Mouse (Mus musculus): Measurements from ENCODE around the gene Setd1a. TPM values are rescaled to one million over a fixed set of nuclear protein-coding genes. Genes with fewer than 3 reads are reported as not detected.

Gene Setd1a
- polyA plus RNA-seq, 2 experiments: 27.3 to 29.7 TPM

DNA sequence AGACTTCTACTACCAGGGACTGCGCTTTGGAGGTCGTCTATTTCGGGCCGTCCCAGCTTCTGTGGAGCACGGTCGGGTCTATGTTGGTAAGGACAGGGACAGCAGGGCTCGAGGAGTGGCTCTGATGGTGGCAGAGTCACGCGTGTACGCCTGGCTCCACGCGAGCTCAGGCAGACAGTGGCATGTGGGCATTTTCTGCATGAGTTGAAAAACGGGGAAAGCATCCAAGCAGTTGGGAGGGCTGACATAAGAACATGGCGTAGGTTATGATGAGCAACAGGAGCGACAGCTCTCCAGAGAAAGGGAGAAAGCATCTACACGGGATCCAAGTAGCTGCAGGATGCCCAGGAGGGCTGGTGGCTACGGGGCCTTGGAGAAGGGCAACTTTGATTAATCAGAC is 25.8 kb downstream of the Setd1a start:
- no peak for ATAC-seq (ENCODE audit: low FRiP score, low read depth)
- DNase-seq (ENCODE audit: low spot score): no peak
- peaks cover 57% of the 10 kb centered on the region for H3K36me3 ChIP-seq (ENCODE audit: control insufficient read depth, insufficient read depth, low read length)
- no peak for TF ChIP-seq POLR2A (IDR thresholded peaks at IDR 0.05; ENCODE audit: borderline replicate concordance, extremely low read depth, insufficient read depth, insufficient read length)
- no peak overlapping the region for H3K9ac ChIP-seq (ENCODE audit: low read depth, low read length, severe bottlenecking)
- no peak overlapping the region for H3K4me3 ChIP-seq (replicated peaks; ENCODE audit: low read length)
- H3K9me3 ChIP-seq (ENCODE audit: control insufficient read depth, low read length): no peaks in the 10 kb centered on the region
- no peaks in the 10 kb centered on the region for H3K27me3 ChIP-seq (ENCODE audit: control insufficient read depth, insufficient read depth, low read length)
- H3K27ac ChIP-seq (replicated peaks; ENCODE audit: low read depth, low read length): no peak overlapping the region
- WGBS: 92% methylated on average over 17 of the region's 17 CpGs
- H3K4me1 ChIP-seq (ENCODE audit: control insufficient read depth, insufficient read depth, low read length): no peaks in the 10 kb centered on the region
- H3K4me2 ChIP-seq (replicated peaks; ENCODE audit: low read depth, low read length, severe bottlenecking): no peak overlapping the region

DNA sequence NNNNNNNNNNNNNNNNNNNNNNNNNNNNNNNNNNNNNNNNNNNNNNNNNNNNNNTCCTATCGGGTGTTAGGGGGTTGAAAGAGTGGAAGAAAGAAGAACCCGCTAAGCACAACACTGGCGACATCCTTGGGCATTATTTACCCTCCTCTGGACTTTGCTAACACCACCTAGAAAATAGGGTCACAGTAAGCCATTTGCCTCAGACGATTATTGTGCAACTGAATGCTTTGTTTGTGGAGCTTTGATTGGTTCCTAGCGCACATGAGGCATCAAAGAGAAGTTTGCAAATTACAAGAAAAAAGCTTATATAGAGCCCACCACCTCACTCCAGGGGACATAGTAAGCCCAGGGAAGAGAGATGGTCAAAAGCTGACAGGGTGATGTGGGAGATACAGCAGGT is 32.4 kb downstream of the Setd1a start:
- H3K4me1 ChIP-seq (ENCODE audit: control insufficient read depth, insufficient read depth, low read length): no peaks in the 10 kb centered on the region
- no peak for TF ChIP-seq POLR2A (IDR thresholded peaks at IDR 0.05; ENCODE audit: borderline replicate concordance, extremely low read depth, insufficient read depth, insufficient read length)
- no peak overlapping the region for H3K9ac ChIP-seq (ENCODE audit: low read depth, low read length, severe bottlenecking)
- H3K4me3 ChIP-seq (replicated peaks; ENCODE audit: low read length): no peak overlapping the region
- 79% methylated on average over 5 of the region's 5 CpGs for WGBS
- ATAC-seq (ENCODE audit: low FRiP score, low read depth) (no peak), DNase-seq (ENCODE audit: low spot score) (no peak)
- H3K27me3 ChIP-seq (ENCODE audit: control insufficient read depth, insufficient read depth, low read length): no peaks in the 10 kb centered on the region
- H3K4me2 ChIP-seq (replicated peaks; ENCODE audit: low read depth, low read length, severe bottlenecking): no peak overlapping the region
- peaks cover 43% of the 10 kb centered on the region for H3K36me3 ChIP-seq (ENCODE audit: control insufficient read depth, insufficient read depth, low read length)
- H3K9me3 ChIP-seq (ENCODE audit: control insufficient read depth, low read length): no peaks in the 10 kb centered on the region
- H3K27ac ChIP-seq (replicated peaks; ENCODE audit: low read depth, low read length): no peak overlapping the region

DNA sequence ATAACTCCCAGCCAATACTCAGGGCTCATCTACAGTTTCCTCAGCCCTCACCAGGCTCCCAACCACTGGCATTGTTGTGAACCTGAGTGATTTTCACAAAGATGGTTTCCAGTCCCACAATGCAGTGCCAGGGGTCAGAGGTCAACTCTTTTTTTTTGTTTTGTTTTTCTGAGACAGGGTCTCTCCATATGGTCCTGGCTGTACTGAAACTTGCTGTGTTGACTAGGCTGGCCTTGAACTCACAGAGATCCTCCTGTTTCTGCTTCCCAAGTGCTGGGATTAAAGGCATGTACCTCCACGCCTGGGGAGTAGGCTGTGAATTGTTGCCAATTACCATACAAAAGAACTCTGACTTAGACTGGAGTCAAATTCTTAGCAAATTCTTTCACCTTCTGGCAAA is 33.4 kb downstream of the Setd1a start:
- Histone ChIP-seq H3K9ac (ENCODE audit: low read depth, low read length, severe bottlenecking) (no peak overlapping the region), H3K27ac (replicated peaks; ENCODE audit: low read depth, low read length) (no peak overlapping the region), H3K4me1 (ENCODE audit: control insufficient read depth, insufficient read depth, low read length) (no peaks in the 10 kb centered on the region), H3K4me3 (replicated peaks; ENCODE audit: low read length) (no peak overlapping the region), H3K36me3 (ENCODE audit: control insufficient read depth, insufficient read depth, low read length) (peaks cover 46% of the 10 kb centered on the region), H3K27me3 (ENCODE audit: control insufficient read depth, insufficient read depth, low read length) (no peaks in the 10 kb centered on the region), H3K4me2 (replicated peaks; ENCODE audit: low read depth, low read length, severe bottlenecking) (no peak overlapping the region), H3K9me3 (ENCODE audit: control insufficient read depth, low read length) (no peaks in the 10 kb centered on the region)
- DNase-seq (ENCODE audit: low spot score) (no peak), ATAC-seq (ENCODE audit: low FRiP score, low read depth) (no peak)
- 100% methylated on average over 1 of the region's 1 CpGs for WGBS
- TF ChIP-seq POLR2A (IDR thresholded peaks at IDR 0.05; ENCODE audit: borderline replicate concordance, extremely low read depth, insufficient read depth, insufficient read length): no peak

DNA sequence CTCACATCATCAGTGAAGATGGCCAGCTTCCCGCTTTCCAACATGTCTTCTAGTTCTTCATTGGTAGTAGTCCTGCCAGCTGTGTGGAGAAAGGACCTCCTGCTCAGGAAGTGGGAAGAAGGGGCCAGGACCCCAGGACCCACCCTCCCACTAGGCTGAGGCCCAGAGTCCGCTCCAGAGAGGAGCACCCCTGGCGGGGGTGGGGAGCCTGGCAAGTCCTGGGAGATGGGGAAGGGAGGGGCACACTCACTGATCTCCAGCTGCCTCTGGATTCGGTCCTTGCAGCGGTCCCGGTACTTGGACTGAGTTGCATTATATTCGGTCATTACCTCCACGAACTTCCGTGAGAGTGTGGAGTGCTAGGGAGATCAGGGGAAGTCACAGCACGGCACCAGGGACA is 34.2 kb downstream of the Setd1a start:
- Histone ChIP-seq H3K9ac (ENCODE audit: low read depth, low read length, severe bottlenecking) (no peak overlapping the region), H3K36me3 (ENCODE audit: control insufficient read depth, insufficient read depth, low read length) (peaks cover 50% of the 10 kb centered on the region), H3K4me1 (ENCODE audit: control insufficient read depth, insufficient read depth, low read length) (no peaks in the 10 kb centered on the region), H3K27me3 (ENCODE audit: control insufficient read depth, insufficient read depth, low read length) (no peaks in the 10 kb centered on the region), H3K4me2 (replicated peaks; ENCODE audit: low read depth, low read length, severe bottlenecking) (no peak overlapping the region), H3K27ac (replicated peaks; ENCODE audit: low read depth, low read length) (no peak overlapping the region), H3K4me3 (replicated peaks; ENCODE audit: low read length) (no peak overlapping the region), H3K9me3 (ENCODE audit: control insufficient read depth, low read length) (no peaks in the 10 kb centered on the region)
- WGBS: 82% methylated on average over 10 of the region's 10 CpGs
- no peak for TF ChIP-seq POLR2A (IDR thresholded peaks at IDR 0.05; ENCODE audit: borderline replicate concordance, extremely low read depth, insufficient read depth, insufficient read length)
- ATAC-seq (ENCODE audit: low FRiP score, low read depth) (no peak), DNase-seq (ENCODE audit: low spot score) (no peak)

DNA sequence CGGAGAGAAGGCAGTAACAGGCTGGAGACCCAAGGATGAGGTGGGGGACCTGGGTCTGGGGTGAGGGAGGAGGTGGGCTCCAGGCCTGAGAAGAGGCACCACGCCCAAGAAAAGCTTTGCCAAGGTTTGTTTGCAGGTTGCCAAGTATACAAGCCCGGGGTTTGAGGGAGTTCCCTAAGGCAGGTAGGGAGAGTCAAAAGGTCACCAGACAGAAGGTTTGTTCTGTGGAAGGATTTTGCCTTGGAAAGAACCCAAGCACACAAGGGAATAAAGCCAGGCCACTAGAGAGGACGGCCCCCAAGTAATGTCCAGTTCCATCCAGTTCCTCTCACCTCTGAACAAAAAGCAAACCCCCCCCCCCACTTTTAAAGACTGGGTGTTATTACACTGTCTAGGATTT is 34.8 kb downstream of the Setd1a start:
- TF ChIP-seq POLR2A (IDR thresholded peaks at IDR 0.05; ENCODE audit: borderline replicate concordance, extremely low read depth, insufficient read depth, insufficient read length): no peak
- H3K4me1 ChIP-seq (ENCODE audit: control insufficient read depth, insufficient read depth, low read length): no peaks in the 10 kb centered on the region
- no peak overlapping the region for H3K9ac ChIP-seq (ENCODE audit: low read depth, low read length, severe bottlenecking)
- DNase-seq (ENCODE audit: low spot score) (no peak), ATAC-seq (ENCODE audit: low FRiP score, low read depth) (no peak)
- H3K27me3 ChIP-seq (ENCODE audit: control insufficient read depth, insufficient read depth, low read length): no peaks in the 10 kb centered on the region
- H3K9me3 ChIP-seq (ENCODE audit: control insufficient read depth, low read length): no peaks in the 10 kb centered on the region
- H3K4me2 ChIP-seq (replicated peaks; ENCODE audit: low read depth, low read length, severe bottlenecking): no peak overlapping the region
- H3K36me3 ChIP-seq (ENCODE audit: control insufficient read depth, insufficient read depth, low read length): peaks cover 50% of the 10 kb centered on the region
- no peak overlapping the region for H3K4me3 ChIP-seq (replicated peaks; ENCODE audit: low read length)
- H3K27ac ChIP-seq (replicated peaks; ENCODE audit: low read depth, low read length): no peak overlapping the region
- WGBS: 78% methylated on average over 4 of the region's 4 CpGs

DNA sequence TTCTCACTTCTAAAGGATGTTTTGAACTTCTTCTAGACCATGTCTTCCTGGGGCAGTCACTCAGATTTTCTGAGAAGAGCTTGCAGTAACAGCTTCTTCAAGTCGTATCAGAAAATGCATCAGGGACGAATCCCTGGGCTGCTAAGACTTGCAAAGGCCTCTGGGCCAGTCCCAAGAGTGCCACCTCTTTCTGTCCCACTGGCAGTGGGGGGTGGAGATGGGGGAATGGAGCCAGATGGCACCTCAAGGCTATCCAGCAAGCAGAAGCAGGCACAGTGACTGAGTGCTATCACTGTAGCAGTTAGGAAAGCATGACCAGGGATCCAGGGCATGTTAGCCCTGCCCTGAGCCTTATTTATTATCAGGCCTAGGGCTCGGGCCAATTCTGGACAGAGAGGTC is 35.8 kb downstream of the Setd1a start:
- TF ChIP-seq POLR2A (IDR thresholded peaks at IDR 0.05; ENCODE audit: borderline replicate concordance, extremely low read depth, insufficient read depth, insufficient read length): no peak
- no peaks in the 10 kb centered on the region for H3K4me1 ChIP-seq (ENCODE audit: control insufficient read depth, insufficient read depth, low read length)
- H3K27me3 ChIP-seq (ENCODE audit: control insufficient read depth, insufficient read depth, low read length): no peaks in the 10 kb centered on the region
- H3K9me3 ChIP-seq (ENCODE audit: control insufficient read depth, low read length): no peaks in the 10 kb centered on the region
- ATAC-seq (ENCODE audit: low FRiP score, low read depth): no peak
- no peak overlapping the region for H3K27ac ChIP-seq (replicated peaks; ENCODE audit: low read depth, low read length)
- H3K36me3 ChIP-seq (ENCODE audit: control insufficient read depth, insufficient read depth, low read length): peaks cover 50% of the 10 kb centered on the region
- WGBS: 81% methylated on average over 3 of the region's 3 CpGs
- DNase-seq (ENCODE audit: low spot score): no peak
- no peak overlapping the region for H3K4me2 ChIP-seq (replicated peaks; ENCODE audit: low read depth, low read length, severe bottlenecking)
- no peak overlapping the region for H3K4me3 ChIP-seq (replicated peaks; ENCODE audit: low read length)
- H3K9ac ChIP-seq (ENCODE audit: low read depth, low read length, severe bottlenecking): no peak overlapping the region

Data from limb, embryonic 14.5 days (tissue).